Mouse (Mus musculus) lung, embryonic 14.5 days (tissue): ENCODE results near the gene Cldn19. TPM values are rescaled to one million over a fixed set of nuclear protein-coding genes. Genes with fewer than 3 reads are reported as not detected.

ENCODE experiments used
- ATAC-seq: fragments of 200-750 bp; cut with Nextera tagmentation; 2 replicates; pipeline ENCODE4 v1.8.0; 2017; ENCODE audit warnings: mild to moderate bottlenecking, moderate TSS enrichment, moderate library complexity; ENCODE audit not compliant: insufficient read depth
- DNase-seq: peaks from one replicate; pipeline ENCODE4 v3.0.0-alpha.2; 2015
- H3K27ac ChIP-seq: fragments of 300-500 bp; sonication (generic); 2 replicates; pipeline ENCODE4 v1.5.1; 2014; ENCODE audit warnings: low read depth, mild to moderate bottlenecking, moderate library complexity
- H3K27me3 ChIP-seq: fragments of 300-500 bp; sonication (generic); 2 replicates; pipeline ENCODE4 v1.6.1; 2014; ENCODE audit warnings: low read length, control low read depth; ENCODE audit not compliant: insufficient read depth
- H3K36me3 ChIP-seq: fragments of 300-500 bp; sonication (generic); 2 replicates; pipeline ENCODE4 v1.6.1; 2014; ENCODE audit warnings: control low read depth; ENCODE audit not compliant: insufficient read depth
- H3K4me1 ChIP-seq: fragments of 300-500 bp; sonication (generic); 2 replicates; pipeline ENCODE4 v1.6.1; 2014; ENCODE audit warnings: antibody characterized with exemption, control low read depth; ENCODE audit not compliant: insufficient read depth
- H3K4me2 ChIP-seq: fragments of 300-500 bp; sonication (generic); 2 replicates; pipeline ENCODE4 v1.6.1; 2014; ENCODE audit warnings: mild to moderate bottlenecking
- H3K4me3 ChIP-seq: fragments of 300-500 bp; sonication (generic); 2 replicates; pipeline ENCODE4 v1.5.1; 2014; ENCODE audit warnings: low read depth, low read length
- H3K9ac ChIP-seq: fragments of 300-500 bp; sonication (generic); 2 replicates; pipeline ENCODE4 v1.6.1; 2014
- H3K9me3 ChIP-seq: fragments of 300-500 bp; sonication (generic); 2 replicates; pipeline ENCODE4 v1.6.1; 2016; ENCODE audit warnings: low read depth, low read length, control low read depth
- CTCF ChIP-seq: IDR thresholded peaks from 2 replicates; pipeline ENCODE4 v1.5.1; 2016; ENCODE audit warnings: antibody characterized with exemption, low read depth
- WGBS: fragments of 180-500 bp; shearing (Covaris S2); extraction: QIAGEN DNeasy Blood & Tissue Kit; methylation state at CpG from one replicate; pipeline ENCODE4 v1.1.7; 2014; 5-methylcytosine and 5-hydroxymethylcytosine counted together
- polyA plus RNA-seq: library from polyadenylated mRNA; unstranded; fragments of >200 nt; fragmentation: Nextera tagmentation; extraction: Ambion mirVana; gene quantifications from 2 replicates; pipeline ENCODE4 v1.2.1, GENCODE M21; 2014

Cldn19 gene
- polyA plus RNA-seq, 1 experiment from 2014 or later: not detected

- ATAC-seq (no peak), DNase-seq (peak; percentile 55)
- Histone ChIP-seq H3K36me3 (peaks cover 28% of the 10 kb centered on the region), H3K4me1 (no peaks in the 10 kb centered on the region; the same call in 1 of the 2 replicates), H3K27ac (no peak overlapping the region; the same call in 1 of the 2 replicates), H3K4me2 (no peak overlapping the region), H3K27me3 (no peaks in the 10 kb centered on the region), H3K4me3 (no peak overlapping the region), H3K9me3 (no peaks in the 10 kb centered on the region), H3K9ac (no peak overlapping the region)
- whole genome bisulfite sequencing: 71% methylated on average over 11 of the region's 11 CpGs
- TF ChIP-seq CTCF: no peak
Measured at GRCm38 (mm10) chr4:119248407-119248965, 6.7 kb upstream of the Cldn19 start.

GRCm38 (mm10) chr4:119252025-119252808 is 3.0 kb upstream of the Cldn19 start:
- no peak for DNase-seq
- 36% methylated on average over 7 of the region's 7 CpGs for WGBS

GRCm38 (mm10) chr4:119254012-119254618 is 1.1 kb upstream of the Cldn19 start:
- H3K4me1 ChIP-seq: no peaks in the 10 kb centered on the region; the same call in 1 of the 2 replicates
- no peaks in the 10 kb centered on the region for H3K9me3 ChIP-seq
- H3K4me3 ChIP-seq: no peak overlapping the region
- no peak for TF ChIP-seq CTCF
- ATAC-seq (0 out of 2 replicates have a peak, but pooled peaks have one; percentile 22), DNase-seq (no peak)
- no peak overlapping the region for H3K4me2 ChIP-seq
- H3K27ac ChIP-seq: no peak overlapping the region
- no peaks in the 10 kb centered on the region for H3K36me3 ChIP-seq
- no peaks in the 10 kb centered on the region for H3K27me3 ChIP-seq
- 37% methylated on average over 9 of the region's 9 CpGs for WGBS
- H3K9ac ChIP-seq: no peak overlapping the region

More at GRCm38 (mm10) chr4:119252025-119252808, 3.0 kb upstream of the Cldn19 start:
- Histone ChIP-seq H3K27me3 (no peaks in the 10 kb centered on the region), H3K36me3 (peaks cover 12% of the 10 kb centered on the region), H3K4me1 (no peaks in the 10 kb centered on the region; the same call in 1 of the 2 replicates), H3K9me3 (no peaks in the 10 kb centered on the region), H3K27ac (no peak overlapping the region), H3K4me3 (no peak overlapping the region), H3K4me2 (no peak overlapping the region), H3K9ac (no peak overlapping the region)
- TF ChIP-seq CTCF: no peak
- no peak for ATAC-seq

- Histone ChIP-seq H3K4me1 (no peaks in the 10 kb centered on the region), H3K27ac (no peak overlapping the region), H3K9me3 (no peaks in the 10 kb centered on the region), H3K4me3 (no peak overlapping the region), H3K9ac (no peak overlapping the region), H3K27me3 (no peaks in the 10 kb centered on the region), H3K4me2 (no peak overlapping the region), H3K36me3 (no peaks in the 10 kb centered on the region)
- TF ChIP-seq CTCF: no peak
- ATAC-seq (no peak), DNase-seq (no peak)
- WGBS: 52% methylated on average over 6 of the region's 6 CpGs
Measured at GRCm38 (mm10) chr4:119257083-119257482, 1.9 kb downstream of the Cldn19 start.

- Histone ChIP-seq H3K27ac (no peak overlapping the region), H3K36me3 (no peaks in the 10 kb centered on the region), H3K9me3 (no peaks in the 10 kb centered on the region), H3K4me1 (no peaks in the 10 kb centered on the region), H3K4me3 (no peak overlapping the region), H3K4me2 (no peak overlapping the region), H3K27me3 (no peaks in the 10 kb centered on the region), H3K9ac (no peak overlapping the region)
- DNase-seq (no peak), ATAC-seq (no peak)
- peak; percentile 36 for TF ChIP-seq CTCF
- 70% methylated on average over 15 of the region's 15 CpGs for WGBS
Measured at GRCm38 (mm10) chr4:119259344-119260254, 4.4 kb downstream of the Cldn19 start.

GRCm38 (mm10) chr4:119261087-119261713 is 6.0 kb downstream of the Cldn19 start:
- H3K4me3 ChIP-seq: no peak overlapping the region
- no peak overlapping the region for H3K9ac ChIP-seq
- H3K4me2 ChIP-seq: no peak overlapping the region
- no peaks in the 10 kb centered on the region for H3K9me3 ChIP-seq
- WGBS: 37% methylated on average over 7 of the region's 7 CpGs
- no peak overlapping the region; the same call in 1 of the 2 replicates for H3K27ac ChIP-seq
- no peaks in the 10 kb centered on the region for H3K4me1 ChIP-seq
- H3K36me3 ChIP-seq: no peaks in the 10 kb centered on the region
- DNase-seq: no peak
- H3K27me3 ChIP-seq: no peaks in the 10 kb centered on the region
- no peak for ATAC-seq
- no peak for TF ChIP-seq CTCF
